Mouse (Mus musculus) ovary, postnatal 14 days (tissue): Measurements from ENCODE around the gene Pi4k2a.
A peak's percentile ranks its signal among the peaks of the same experiment; 100 is the strongest.
"Not testable (repeated sequence)": the region's sequence is repeated elsewhere in the genome, so short reads cannot be mapped to it uniquely, and the experiment has no call there.

Experiments
- DNase-seq: peaks from one replicate; pipeline ENCODE4 v3.0.0; 2022; ENCODE audit warnings: low spot score

The Pi4k2a gene

GRCm38 (mm10) chr19:42080469-42080868, 9.8 kb upstream of the Pi4k2a start:
- DNase-seq, result no peak

- DNase-seq, result not testable (repeated sequence)
These were observed 8.7 kb upstream of the Pi4k2a start for GRCm38 (mm10) chr19:42081613-42082012.

GRCm38 (mm10) chr19:42085690-42086089, 4.6 kb upstream of the Pi4k2a start:
- no peak for DNase-seq

GRCm38 (mm10) chr19:42086166-42086565, 4.1 kb upstream of the Pi4k2a start, which contains the start of gene Morn4:
TSS of gene Morn4 (minus strand) at chr19:42086357.
- peak; percentile 83 for DNase-seq

GRCm38 (mm10) chr19:42089103-42089747, 1.0 kb upstream of the Pi4k2a start:
- peak; percentile 21 for DNase-seq

- DNase-seq, result no peak
These were observed 419 bp downstream of the Pi4k2a start for GRCm38 (mm10) chr19:42090637-42091141.

GRCm38 (mm10) chr19:42099406-42099805, 9.1 kb downstream of the Pi4k2a start:
- no peak for DNase-seq

- DNase-seq, result no peak
These were observed 14.4 kb downstream of the Pi4k2a start for GRCm38 (mm10) chr19:42104681-42105080.

GRCm38 (mm10) chr19:42115783-42116335, 25.6 kb downstream of the Pi4k2a start:
- DNase-seq, result no peak

GRCm38 (mm10) chr19:42118142-42118541, 27.9 kb downstream of the Pi4k2a start:
- DNase-seq, result no peak

GRCm38 (mm10) chr19:42118596-42118995, 28.3 kb downstream of the Pi4k2a start:
- no peak for DNase-seq

GRCm38 (mm10) chr19:42120451-42120850, 30.2 kb downstream of the Pi4k2a start:
- no peak for DNase-seq

GRCm38 (mm10) chr19:42124684-42125083, 34.4 kb downstream of the Pi4k2a start:
- DNase-seq, result no peak

GRCm38 (mm10) chr19:42125501-42126218, 35.4 kb downstream of the Pi4k2a start:
- DNase-seq, result no peak

GRCm38 (mm10) chr19:42126219-42126605, 35.9 kb downstream of the Pi4k2a start:
- DNase-seq, result no peak

- no peak for DNase-seq
These were observed 36.8 kb downstream of the Pi4k2a start for GRCm38 (mm10) chr19:42127024-42127423.

GRCm38 (mm10) chr19:42128052-42128740, 37.9 kb downstream of the Pi4k2a start:
- peak; percentile 28 for DNase-seq

GRCm38 (mm10) chr19:42128787-42129508, 38.7 kb downstream of the Pi4k2a start, which contains the start of gene Avpi1:
TSS of gene Avpi1 (minus strand) at chr19:42129059.
- DNase-seq, result peak; percentile 87

GRCm38 (mm10) chr19:42129509-42130293, 39.4 kb downstream of the Pi4k2a start:
- DNase-seq, result no peak

- DNase-seq, result no peak
These were observed 40.0 kb downstream of the Pi4k2a start for GRCm38 (mm10) chr19:42130294-42130606.

- no peak for DNase-seq
These were observed 40.8 kb downstream of the Pi4k2a start for GRCm38 (mm10) chr19:42131101-42131500.
